Mouse (Mus musculus) adrenal gland, adult 18-20 months (tissue): ENCODE results near the gene Mrap. TPM values are rescaled to one million over a fixed set of nuclear protein-coding genes. Genes with fewer than 3 reads are reported as not detected.
A peak's percentile ranks its signal among the peaks of the same experiment; 100 is the strongest.

Experiments used
- DNase-seq, 2 experiments: peaks; one replicate each; pipeline ENCODE4 v3.0.0; 2021 to 2022; ENCODE audit warnings: low spot score in 2 of 2
- long read RNA-seq, 2 experiments: library from polyadenylated mRNA; stranded (forward); transcript quantifications; one replicate each; pipeline ENCODE4 v2.0.0; 2021
- total RNA-seq, 2 experiments: library from RNA; stranded (reverse); gene quantifications; 1 replicate in 1 of 2; 2 replicates in 1 of 2; pipeline ENCODE4 v1.2.3; 2021

The Mrap gene
- total RNA-seq = 1,000 to 10,000 TPM in 1 of 2 experiments, 100 to 1,000 TPM in 1; 510 to 1,113 TPM
- long read RNA-seq, experiment 1, transcript Mrap-202 (4 exons, 1,203 nt) = minor isoform, 5 of 149 reads
- long read RNA-seq, experiment 1, transcript Mrap-201 (3 exons, 1,001 nt) = major isoform, 130 of 149 reads
- long read RNA-seq, experiment 1, partial matches to known transcripts = 5 of 149 reads
- long read RNA-seq, experiment 1, other reads (novel, unspliced or antisense) = 5 of 149 reads
- long read RNA-seq, experiment 2, transcript Mrap-204 (3 exons, 661 nt) = minor isoform, 11 of 461 reads
- long read RNA-seq, experiment 2, transcript Mrap-201 (3 exons, 1,001 nt) = major isoform, 392 of 461 reads
- long read RNA-seq, experiment 2, transcript Mrap-202 (4 exons, 1,203 nt) = minor isoform, 7 of 461 reads
- long read RNA-seq, experiment 2, partial matches to known transcripts = 48 of 461 reads
- long read RNA-seq, experiment 2, other reads (novel, unspliced or antisense) = 3 of 461 reads

- peak; percentile 70 to 79 for DNase-seq
These were observed at the start of gene Mrap for GRCm38 (mm10) chr16:90738092-90738956. Mrap (plus strand) TSS chr16:90738207.

- DNase-seq = no peak
These were observed 45.2 kb upstream of the Mrap start for GRCm38 (mm10) chr16:90692704-90693385.

GRCm38 (mm10) chr16:90693625-90694024 lies 44.4 kb upstream of the Mrap start:
- DNase-seq = no peak

GRCm38 (mm10) chr16:90694719-90695118 lies 43.3 kb upstream of the Mrap start:
- DNase-seq = peak in 1 of 2 experiments; percentile 38

GRCm38 (mm10) chr16:90695121-90695520 lies 42.9 kb upstream of the Mrap start:
- no peak for DNase-seq

GRCm38 (mm10) chr16:90696306-90696705 lies 41.7 kb upstream of the Mrap start:
- DNase-seq = no peak

- DNase-seq = no peak
These were observed 38.6 kb upstream of the Mrap start for GRCm38 (mm10) chr16:90699390-90699789.

GRCm38 (mm10) chr16:90701541-90701940 lies 36.5 kb upstream of the Mrap start:
- peak in 1 of 2 experiments; percentile 11 for DNase-seq

- DNase-seq = peak in 1 of 2 experiments; percentile 4
These were observed 34.4 kb upstream of the Mrap start for GRCm38 (mm10) chr16:90703646-90704045.

- DNase-seq = peak in 1 of 2 experiments; percentile 21
These were observed 33.7 kb upstream of the Mrap start for GRCm38 (mm10) chr16:90704161-90704825.

- DNase-seq = no peak
These were observed 31.7 kb upstream of the Mrap start for GRCm38 (mm10) chr16:90706279-90706678.

- peak; percentile 46 to 52 for DNase-seq
These were observed 28.2 kb upstream of the Mrap start for GRCm38 (mm10) chr16:90709711-90710289.

GRCm38 (mm10) chr16:90710313-90710712 lies 27.7 kb upstream of the Mrap start:
- DNase-seq = no peak

GRCm38 (mm10) chr16:90724051-90724450 lies 14.0 kb upstream of the Mrap start:
- no peak for DNase-seq

- no peak for DNase-seq
These were observed 11.3 kb upstream of the Mrap start for GRCm38 (mm10) chr16:90726600-90727227.

GRCm38 (mm10) chr16:90727233-90728115 lies 10.5 kb upstream of the Mrap start, which contains the start of gene Mis18a:
Mis18a (minus strand) TSS chr16:90727404.
- peak; percentile 94 to 95 for DNase-seq

- DNase-seq = peak in 1 of 2 experiments; percentile 63
These were observed 2.4 kb upstream of the Mrap start for GRCm38 (mm10) chr16:90735611-90736010.

- DNase-seq = peak in 1 of 2 experiments; percentile 60
These were observed 1.2 kb upstream of the Mrap start for GRCm38 (mm10) chr16:90736672-90737270.
